Mouse (Mus musculus) forebrain, embryonic 16.5 days (tissue): Measurements from ENCODE around the gene Gm10663. TPM values are rescaled to one million over a fixed set of nuclear protein-coding genes. Genes with fewer than 3 reads are reported as not detected.

Experiments used
- microRNA-seq: library from miRNA; unstranded; fragments of <30 nt; microRNA quantifications from one replicate; pipeline ENCODE4, GENCODE M21; 2017
- polyA plus RNA-seq: library from polyadenylated mRNA; unstranded; fragments of >200 nt; fragmentation: Nextera tagmentation; extraction: Ambion mirVana; gene quantifications from 2 replicates; pipeline ENCODE4 v1.2.1, GENCODE M21; 2015

The Gm10663 gene
- polyA plus RNA-seq, 1 experiment from 2014 or later: not detected

Small RNAs within 50 kb of the gene (microRNA-seq; reads per million reads assigned to microRNA genes)
- gene Gm24333: not detected

Other genes with a start within 250 kb of the Gm10663 start
- 30.1 and 32.9 TPM in 2 replicates for gene Klhl2, start 225.0 kb upstream of the Gm10663 start, polyA plus RNA-seq
- gene Tmem192, start 127.8 kb upstream of the Gm10663 start, polyA plus RNA-seq: 20.9 and 25.0 TPM in 2 replicates
- 0.34 TPM in 1 of 2 replicates, not detected in the other for gene Trim75, start 87.2 kb upstream of the Gm10663 start, polyA plus RNA-seq
- not detected in 2 replicates for gene Trim61, start 56.5 kb upstream of the Gm10663 start, polyA plus RNA-seq
- not detected in 2 replicates for gene Trim60, start 56.4 kb upstream of the Gm10663 start, polyA plus RNA-seq
- gene Apela, start 37.7 kb upstream of the Gm10663 start, polyA plus RNA-seq: 0.45 and 1.1 TPM in 2 replicates
- gene BC030870, start 54.5 kb downstream of the Gm10663 start, polyA plus RNA-seq: not detected in 2 replicates